Mouse (Mus musculus): ENCODE data around the gene Arhgap32.
A peak's percentile ranks its signal among the peaks of the same experiment; 100 is the strongest.

Arhgap32 gene

DNA sequence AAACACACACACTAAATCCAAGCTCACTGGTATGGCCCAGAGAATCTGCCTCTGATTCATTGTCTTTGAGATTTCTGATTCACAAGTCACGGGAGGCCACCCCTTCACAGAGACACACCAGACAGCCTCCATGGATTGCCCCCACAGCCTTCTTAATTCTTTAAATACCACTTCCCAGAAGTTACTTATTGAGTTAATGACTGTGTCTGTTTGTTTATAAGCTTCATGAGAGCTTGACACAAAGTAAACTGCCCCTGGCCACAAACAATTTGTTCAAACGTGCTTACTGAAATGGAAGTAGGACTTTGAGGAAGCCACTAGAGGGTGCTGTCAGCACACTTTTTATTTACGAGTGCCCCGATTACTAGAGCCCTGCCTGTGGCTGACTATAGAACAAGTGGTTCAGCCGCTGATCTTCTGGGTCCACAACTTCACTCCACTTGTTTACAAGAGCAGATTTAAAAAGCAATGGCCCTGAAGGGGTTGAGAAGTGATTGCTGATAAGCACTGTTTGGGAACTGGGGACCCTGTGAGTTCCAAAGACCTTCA is 156.0 kb downstream of the Arhgap32 start:
- DNase-seq: peak; percentile 88

DNA sequence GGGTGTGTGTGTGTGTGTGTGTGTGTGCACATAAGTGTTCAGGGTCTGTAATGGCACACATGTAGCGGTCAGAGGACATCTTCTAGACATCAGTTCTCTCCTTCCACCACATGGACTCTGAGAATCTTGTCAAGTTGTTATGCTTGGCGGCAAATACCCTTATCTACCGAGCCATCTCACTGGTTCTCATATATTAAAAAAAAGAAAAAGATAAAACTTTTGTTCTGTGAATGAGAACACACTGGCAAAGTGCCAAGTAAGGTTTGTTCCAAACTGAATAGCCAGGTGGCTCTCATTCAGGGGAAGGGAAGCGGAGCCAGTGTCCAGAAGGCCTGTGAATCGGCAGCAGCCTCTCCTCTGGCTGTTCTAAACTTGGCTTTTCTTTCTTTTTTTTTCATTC is 162.1 kb downstream of the Arhgap32 start:
- DNase-seq: no peak

DNA sequence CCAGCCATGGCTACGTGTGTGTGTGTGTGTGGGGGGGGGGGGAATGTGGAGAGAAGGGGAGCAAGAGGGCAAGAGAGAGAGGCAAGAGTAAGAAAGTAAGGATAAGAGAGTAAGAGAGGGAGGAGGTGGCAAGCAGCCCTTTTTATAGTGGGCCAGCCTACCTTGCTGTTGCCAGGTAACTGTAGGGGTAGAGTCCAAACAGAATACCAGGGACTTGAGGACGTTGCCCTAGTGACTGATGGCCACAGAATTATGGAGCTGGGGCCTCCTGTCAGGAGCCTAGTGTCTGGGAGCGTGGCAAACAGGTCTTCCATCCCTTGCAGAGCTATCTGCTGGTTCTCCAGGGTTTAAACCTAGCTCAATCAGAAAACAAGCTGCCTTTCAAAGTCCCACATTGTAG is 163.9 kb downstream of the Arhgap32 start:
- DNase-seq: peak; percentile 28

DNA sequence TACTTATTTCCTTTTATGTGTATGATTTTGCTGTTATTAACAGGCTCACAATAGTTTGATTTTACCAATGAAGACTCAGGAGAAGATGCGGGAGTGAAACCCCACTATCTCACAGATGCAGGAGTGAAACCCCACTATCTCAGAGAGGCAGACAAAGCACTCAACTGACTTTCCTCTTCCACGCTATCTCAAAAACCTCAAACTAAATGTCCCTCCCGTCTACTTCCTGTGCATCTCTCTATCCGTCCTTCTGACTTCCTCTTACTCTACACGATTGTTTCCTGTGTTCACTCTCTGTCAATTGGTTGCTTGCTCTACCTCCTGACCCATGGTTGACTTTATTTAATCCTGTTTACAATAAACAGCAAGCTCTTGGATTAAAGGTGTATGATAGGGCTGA is 164.5 kb downstream of the Arhgap32 start:
- DNase-seq: no peak

DNA sequence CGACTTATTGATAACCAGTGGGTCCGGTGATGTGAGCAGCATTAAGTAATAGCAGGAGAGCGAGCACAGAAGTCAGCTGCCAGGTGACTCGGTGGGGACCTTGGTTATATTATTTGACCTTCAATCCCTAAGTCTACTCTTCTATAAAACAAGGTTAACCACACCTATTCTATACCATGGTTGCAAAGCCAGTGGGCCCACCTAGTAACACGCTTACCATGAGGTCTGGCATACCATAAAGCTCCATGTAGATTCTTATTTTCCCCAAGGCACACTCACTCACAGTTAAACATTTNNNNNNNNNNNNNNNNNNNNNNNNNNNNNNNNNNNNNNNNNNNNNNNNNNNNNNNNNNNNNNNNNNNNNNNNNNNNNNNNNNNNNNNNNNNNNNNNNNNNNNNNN is 167.7 kb downstream of the Arhgap32 start:
- DNase-seq: peak; percentile 26

DNA sequence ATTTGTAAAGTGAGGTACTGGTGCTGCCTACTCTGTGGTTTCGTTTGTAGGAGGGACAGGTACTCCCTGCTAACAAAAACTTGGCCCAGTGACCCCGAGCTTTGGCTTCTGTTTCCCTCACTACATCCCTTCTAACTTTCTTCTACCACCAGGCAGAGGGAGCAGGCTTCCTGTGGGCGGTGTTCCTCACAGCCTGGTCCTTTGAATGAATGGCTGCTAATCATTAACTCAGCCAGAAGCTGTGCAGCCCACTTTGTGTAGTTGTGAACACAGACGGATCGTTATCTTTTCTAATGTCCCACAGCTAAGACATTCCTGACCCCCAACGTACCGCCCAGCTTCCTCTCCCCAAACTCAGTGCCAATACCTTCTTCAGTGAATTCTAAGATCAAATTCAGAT is 175.7 kb downstream of the Arhgap32 start:
- DNase-seq: peak; percentile 45

DNA sequence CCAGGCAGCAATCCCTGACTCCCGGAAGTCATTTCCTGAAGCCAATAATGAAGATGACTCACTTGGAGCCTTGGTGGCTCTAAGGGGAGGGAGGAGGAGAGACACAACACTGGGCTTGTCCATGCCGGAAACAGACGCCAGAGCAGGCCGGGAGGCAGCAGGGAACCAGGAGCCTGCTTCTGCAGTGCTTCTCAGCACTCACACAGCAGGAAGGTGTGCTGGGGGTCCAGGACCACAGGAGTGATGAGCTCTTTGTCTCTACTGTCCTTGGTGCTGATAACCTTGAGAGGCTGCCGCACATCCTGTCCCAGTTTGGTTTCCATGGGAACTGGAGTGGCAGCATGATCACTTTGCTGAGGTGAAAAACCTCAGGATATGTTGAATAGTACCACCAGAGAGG is 176.8 kb downstream of the Arhgap32 start:
- peak; percentile 30 for DNase-seq

DNA sequence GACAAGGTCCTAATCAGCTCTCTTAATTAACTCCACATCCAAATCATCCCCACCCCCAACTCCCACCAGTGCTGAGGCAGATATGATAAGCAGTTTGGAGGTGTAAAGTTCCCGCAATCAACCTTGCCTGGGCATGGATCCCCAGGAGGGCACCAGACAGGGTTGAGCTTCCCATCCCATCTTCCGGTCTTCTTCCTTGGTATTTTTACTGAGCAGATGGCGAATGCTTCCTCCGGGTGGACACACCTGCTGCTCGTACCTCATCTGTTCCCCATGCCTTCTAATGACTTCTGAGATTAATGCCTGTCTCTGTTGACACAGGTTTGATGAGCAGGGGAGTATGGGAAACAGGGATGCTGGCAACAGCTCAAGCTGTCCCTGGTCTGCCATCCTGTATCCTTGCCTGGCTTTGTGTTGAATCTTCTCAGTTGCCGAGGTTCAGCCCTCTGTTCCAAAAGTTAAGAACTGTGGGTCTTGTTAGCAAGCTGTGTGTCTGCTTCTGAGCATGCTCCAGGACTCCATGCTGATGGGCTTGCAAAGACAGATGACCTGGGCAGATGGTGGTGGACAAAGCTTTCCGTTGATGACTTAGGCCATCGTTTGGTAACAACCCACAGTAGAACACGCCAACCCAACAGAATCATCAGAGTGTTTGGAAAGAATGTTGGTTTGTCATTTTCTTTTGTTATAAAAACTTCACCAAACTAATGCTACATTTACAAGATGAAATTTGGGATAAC is 179.3 kb downstream of the Arhgap32 start:
- no peak for DNase-seq

DNA sequence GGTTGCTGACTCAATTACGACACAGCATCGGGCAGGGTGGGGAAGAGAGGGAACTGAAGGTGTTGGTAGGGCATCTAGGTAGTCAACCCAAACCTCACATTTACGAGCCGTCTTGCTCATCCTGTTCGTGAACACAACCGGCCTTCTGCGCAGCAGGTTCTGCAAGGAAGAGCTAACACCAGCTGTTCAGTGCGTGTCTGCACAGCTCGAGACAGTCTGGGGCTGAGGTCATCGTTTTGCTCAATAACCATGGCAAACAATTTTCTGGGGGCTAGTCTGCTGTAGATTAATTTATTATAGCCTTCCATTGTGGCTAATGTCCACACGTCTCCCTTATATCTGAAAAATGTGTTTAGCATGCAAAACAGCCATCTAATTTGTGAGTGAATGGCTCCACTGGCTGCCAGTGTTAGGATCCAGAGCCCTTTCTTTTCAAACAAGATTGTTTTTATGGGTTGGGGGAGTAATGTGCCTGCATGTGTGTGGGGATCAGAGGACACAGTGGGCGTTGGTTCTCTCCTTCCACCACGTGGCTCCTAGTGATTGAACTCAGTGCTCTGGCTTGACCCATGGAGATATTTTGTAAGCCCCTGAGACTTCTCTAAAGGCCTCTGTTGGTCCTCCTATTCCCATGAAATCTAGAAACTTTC is 186.7 kb downstream of the Arhgap32 start:
- no peak for DNase-seq

DNA sequence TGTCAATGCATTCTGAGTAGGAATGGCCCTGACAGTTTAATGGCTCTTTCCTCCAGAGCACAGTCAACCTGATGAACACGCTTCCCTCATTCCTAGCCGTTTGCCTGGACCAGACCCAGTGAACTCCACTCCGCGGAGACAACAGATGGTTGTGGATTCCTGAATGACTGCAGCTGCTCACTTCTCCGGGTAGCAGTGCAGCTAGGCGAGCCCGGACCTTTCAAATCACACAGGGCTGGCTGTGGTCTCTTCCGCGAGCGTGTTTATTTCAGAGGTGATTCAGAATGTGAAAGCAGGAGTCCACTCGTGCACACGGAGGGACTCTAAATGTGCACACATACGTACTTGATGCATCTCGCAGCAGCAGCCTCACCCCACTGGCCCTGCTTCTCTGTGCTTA is 195.8 kb downstream of the Arhgap32 start:
- no peak for DNase-seq

DNA sequence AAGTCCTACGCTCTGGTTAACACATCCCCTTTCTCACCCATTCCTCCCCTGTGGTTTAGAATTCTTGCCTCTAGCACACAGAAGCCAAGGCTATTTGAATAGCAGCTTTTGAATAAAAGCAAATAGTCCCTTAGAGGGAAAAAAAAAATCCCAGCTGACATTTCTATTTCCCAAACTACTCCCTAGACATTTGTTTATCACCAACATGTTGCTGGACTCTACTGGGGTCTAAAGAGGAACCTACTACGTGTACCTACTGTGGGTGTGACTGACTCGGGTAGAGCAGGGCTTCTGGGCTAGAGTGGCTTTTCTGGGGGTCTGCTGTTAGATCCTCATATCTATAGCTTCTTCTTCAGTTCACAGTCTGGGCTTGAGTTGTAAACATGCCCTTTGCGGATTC is 196.3 kb downstream of the Arhgap32 start:
- DNase-seq: no peak

DNA sequence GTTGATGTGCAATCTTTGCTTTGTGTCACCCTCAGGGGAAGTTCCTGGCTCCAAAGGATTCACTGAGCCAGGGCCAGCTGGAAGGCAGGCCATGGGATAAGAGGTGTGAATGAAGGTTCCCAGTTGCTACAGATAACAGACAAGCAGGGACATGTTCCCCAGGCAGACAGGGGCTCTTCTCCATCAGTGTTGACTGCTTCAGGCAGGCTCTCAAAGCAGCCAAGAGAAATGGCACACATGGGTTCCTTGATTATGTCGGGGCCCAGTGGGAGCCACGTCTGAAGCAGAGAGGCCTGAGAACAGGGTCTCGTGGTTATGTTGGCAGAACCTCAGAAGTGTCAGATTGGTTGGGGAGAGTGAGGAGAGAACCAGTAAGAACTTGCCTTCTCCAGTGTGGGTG is 198.1 kb downstream of the Arhgap32 start:
- no peak for DNase-seq

DNA sequence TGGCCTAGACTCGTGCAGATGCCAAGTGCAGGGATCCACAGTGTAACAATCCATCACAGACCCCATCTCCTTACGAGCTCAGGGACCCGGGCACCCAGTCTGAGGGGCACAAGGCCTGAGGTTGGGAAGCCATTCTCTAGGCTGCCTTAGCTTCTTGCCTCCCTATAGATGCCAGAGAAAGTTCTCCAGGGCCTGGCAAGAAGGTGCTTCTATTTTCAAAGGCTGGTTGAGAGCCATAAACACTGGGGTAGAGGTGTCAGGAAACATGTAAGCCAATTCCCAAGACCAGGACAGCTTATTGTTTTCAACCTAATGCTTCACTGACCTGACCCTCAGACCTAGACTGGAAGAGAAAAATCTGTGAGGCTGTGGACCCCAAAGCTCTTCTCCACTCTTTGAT is 200.1 kb downstream of the Arhgap32 start:
- no peak for DNase-seq
